Mouse (Mus musculus) testis, postnatal 14 days (tissue): Measurements from ENCODE around the gene St3gal2.
"Not testable (repeated sequence)": the region's sequence is repeated elsewhere in the genome, so short reads cannot be mapped to it uniquely, and the experiment has no call there.

Experiments used
- DNase-seq: peaks from one replicate; pipeline ENCODE4 v3.0.0; 2021; ENCODE audit warnings: low spot score

Gene St3gal2

GRCm38 (mm10) chr8:110919341-110920031, at the start of gene St3gal2:
St3gal2 (plus strand) TSS chr8:110919922.
- peak; percentile 93 for DNase-seq

DNA sequence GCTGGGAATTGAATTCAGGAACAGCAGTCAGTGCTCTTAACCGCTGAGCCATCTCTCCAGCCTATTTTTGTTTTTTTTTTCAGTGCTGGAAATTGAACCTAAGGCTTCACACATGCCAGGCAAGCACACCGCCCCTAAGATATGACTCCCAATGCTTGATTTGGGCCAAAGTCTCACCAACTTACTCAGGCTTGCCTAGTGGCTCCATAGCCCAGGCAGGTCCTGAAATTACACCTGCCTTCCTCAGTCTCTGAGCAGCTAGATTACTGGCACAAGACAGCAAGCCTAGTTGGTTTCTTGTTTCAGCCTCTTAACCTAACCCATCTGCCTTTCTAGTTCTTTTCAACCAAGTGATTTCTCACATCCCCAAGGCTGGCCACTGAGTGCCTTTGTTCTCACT, 49.2 kb upstream of the St3gal2 start:
- no peak for DNase-seq

- DNase-seq, result no peak
Observed at GRCm38 (mm10) chr8:110877862-110878261, 41.9 kb upstream of the St3gal2 start.

GRCm38 (mm10) chr8:110881741-110882310, 37.9 kb upstream of the St3gal2 start:
- DNase-seq, result no peak

DNA sequence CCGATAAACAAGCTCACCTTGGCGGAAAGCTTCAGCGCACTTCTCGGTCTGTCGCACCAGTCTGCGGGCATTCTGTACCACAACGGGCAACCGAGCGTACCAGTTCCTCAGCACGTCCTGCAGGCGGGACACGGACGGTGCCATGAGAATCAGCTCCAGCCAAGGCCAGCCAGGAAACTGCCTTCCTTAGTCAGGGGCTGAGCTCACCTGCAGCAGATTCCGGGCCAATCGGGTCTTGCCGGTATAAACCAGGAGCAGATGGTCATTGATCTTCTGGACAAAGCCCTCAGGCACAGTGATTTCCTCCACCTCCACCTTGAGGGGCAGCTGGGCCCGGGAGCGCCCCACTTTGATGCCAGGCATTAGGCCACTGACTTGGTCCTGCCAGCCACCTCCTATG, 35.9 kb upstream of the St3gal2 start:
- DNase-seq, result no peak

DNA sequence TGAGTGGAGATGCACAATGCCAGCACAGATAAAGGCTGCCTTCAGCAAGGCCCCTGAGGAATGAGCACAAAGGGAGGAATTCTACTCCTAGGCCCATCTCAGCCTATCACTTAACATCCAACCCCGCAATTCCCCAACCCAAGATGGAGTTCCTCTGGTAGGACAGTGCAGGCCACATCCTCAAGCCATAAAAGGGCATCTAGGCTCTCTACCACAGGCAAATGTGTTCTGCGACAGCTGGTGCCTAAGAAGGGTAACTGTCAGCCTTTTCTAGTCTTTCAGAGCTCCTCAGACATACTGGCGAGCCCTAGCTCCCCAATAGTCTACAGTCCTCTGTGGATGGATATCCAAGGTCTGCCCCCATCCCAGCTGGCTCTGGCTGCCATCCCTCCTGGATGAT, 33.1 kb upstream of the St3gal2 start:
- no peak for DNase-seq

DNA sequence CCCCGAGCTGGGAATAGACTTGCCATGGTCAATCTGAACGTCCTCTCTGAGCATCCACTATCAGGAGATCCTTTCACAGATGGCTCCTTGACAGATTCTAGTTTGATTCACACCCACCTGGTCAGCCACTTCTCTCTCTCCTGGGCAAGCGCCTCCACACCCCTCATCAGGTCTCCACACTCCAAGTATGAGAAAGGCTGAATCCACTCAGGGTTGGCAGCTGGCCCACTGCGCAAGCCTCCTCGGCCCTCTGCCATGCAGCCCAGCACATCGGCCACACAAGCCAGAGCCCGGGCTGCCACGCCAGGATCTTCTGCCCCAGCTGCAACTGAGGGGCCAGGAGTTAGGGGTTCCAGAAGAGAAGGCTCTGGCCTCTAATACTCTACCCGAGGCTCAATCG, 32.2 kb upstream of the St3gal2 start:
- no peak for DNase-seq

DNA sequence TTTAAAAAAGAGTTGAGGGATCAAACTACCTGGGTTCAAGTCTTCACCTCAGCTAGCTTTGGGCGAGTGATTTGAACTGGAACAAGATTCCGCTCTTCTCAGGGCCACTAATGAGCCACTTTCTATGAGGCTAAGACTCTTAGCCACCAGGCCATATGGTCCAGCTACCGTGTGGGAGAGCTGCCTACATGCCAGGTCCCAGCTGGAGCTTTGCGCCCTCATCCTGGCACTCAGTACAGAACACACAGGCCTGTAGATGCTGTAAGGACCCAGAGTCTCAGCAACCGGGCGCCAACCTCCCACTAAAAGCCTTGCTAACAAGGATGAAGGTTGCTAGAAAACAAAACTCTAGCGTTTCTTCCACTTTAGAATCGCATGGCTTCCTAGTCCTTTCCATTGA, 31.3 kb upstream of the St3gal2 start:
- DNase-seq, result no peak

DNA sequence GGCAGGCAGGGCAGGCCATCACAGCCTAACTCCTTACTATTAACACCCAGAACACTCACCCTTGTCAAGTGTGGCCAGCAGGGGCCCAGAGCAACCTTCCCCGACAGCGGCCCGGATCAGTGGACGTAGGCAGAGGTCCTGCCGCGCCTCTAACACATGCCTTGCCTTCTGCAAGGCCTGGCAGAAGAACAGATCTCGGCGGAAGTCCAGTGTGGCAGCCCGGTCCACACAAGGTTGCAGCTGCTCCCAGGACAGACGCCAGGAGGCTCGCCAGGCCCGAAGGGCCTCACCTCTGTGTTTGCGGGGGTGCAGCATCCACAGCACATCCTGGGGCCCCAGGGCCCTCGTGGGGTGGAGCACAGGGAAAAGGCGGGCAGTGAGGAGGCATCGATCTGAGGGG, 30.9 kb upstream of the St3gal2 start:
- no peak for DNase-seq

- no peak for DNase-seq
Observed at GRCm38 (mm10) chr8:110889904-110890470, 29.7 kb upstream of the St3gal2 start.

GRCm38 (mm10) chr8:110892040-110892439, 27.7 kb upstream of the St3gal2 start:
- no peak for DNase-seq

- DNase-seq, result no peak
Observed at GRCm38 (mm10) chr8:110892913-110893312, 26.8 kb upstream of the St3gal2 start.

- DNase-seq, result no peak
Observed at GRCm38 (mm10) chr8:110894851-110895250, 24.9 kb upstream of the St3gal2 start.

GRCm38 (mm10) chr8:110895254-110895653, 24.5 kb upstream of the St3gal2 start:
- DNase-seq, result no peak

GRCm38 (mm10) chr8:110895812-110896211, 23.9 kb upstream of the St3gal2 start:
- DNase-seq, result no peak

- DNase-seq, result no peak
Observed at GRCm38 (mm10) chr8:110897495-110897894, 22.2 kb upstream of the St3gal2 start.

DNA sequence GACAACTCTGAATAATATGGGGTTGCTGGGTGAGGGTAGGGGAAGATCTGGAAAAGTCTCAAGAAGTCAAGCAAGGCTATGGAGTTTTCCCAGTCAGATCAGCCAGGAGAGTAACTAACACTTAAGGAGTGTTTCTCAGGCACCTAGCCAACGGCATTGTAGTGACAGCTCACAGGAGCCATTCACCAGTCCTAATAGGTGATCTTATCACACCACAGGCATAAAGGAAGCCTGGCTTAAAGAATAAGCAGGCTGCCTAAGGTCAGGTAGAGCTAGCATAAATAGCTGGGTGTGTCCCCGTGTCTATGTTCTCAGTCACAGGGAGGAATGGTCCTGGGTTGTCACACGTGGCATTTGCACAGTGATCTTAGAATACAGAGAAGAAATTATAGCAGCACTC, 18.7 kb upstream of the St3gal2 start:
- DNase-seq, result no peak

DNA sequence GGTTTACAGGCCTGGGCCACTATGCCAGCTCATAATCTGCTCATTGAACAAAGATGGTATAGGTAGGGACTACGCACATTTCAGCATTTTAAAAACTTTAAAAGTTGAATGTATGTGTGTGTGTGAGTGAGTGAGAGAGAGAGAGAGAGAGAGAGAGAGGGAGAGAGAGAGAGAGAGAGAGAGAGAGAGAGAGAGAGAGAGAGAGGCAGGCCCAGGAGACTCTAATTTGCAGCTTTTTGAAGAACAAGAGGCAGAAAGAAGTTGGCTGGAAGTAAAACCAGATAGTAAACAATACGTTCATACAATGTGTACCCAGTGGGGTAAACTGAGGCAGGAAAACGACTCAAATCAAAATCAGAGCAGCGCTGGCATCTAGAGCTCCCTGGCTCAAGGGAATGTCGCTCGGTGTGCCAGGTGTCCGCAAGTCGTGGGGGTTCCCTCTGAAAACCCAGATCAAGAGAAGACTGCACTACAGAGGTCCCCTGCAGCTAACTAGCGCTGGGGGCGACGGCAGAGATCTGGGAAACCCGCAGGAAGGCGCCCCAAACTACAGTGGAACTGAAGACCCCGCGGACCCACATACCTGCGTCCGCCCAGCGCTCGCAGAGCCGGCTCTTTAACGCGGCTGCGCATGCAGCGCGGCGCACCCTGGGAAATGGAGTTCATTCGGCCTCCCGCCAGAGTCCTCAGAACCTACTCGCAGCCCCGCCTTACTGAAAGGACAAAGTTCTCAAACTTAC, 17.7 kb upstream of the St3gal2 start, which contains the start of gene Fuk:
Gene Fuk (minus strand): TSS at position 650 of the 740 bp plus-strand sequence.
- peak; percentile 86 for DNase-seq

DNA sequence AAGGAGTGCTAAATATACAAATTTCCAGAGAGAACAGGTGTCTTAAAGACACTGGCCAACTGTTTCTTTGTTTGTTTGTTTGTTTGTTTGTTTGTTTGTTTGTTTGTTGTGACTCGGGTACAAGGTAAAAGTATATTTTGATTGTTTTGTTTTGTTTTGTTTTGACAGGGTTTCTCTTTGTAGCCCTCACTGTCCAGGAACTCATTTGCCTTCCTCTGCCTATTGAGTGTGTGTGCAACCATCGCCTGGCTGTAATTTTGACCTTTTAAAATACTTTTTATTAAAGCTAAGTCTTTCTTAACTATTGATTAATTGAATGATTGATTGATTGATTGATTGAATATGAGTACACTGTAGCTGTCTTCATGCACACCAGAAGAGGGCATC, 17.1 kb upstream of the St3gal2 start:
- DNase-seq, result no peak

GRCm38 (mm10) chr8:110905404-110905803, 14.3 kb upstream of the St3gal2 start:
- DNase-seq, result no peak

- no peak for DNase-seq
Observed at GRCm38 (mm10) chr8:110906682-110907081, 13.0 kb upstream of the St3gal2 start.

DNA sequence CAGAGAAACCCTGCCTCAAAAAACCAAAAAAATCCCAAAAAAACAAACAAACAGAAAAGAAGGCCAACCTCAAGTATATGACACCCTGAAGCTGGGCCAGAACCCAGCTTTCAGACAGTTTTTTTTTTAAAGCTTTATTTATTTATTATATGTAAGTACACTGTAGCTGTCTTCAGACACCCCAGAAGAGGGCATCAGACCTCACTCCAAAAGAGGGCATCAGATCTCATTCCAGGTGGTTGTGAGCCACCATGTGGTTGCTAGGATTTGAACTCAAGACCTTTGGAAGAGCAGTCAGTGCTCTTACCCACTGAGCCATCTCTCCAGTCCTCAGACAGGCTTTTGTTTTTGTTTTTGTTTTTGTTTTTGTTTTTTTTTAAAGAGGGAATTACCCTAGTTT, 9.9 kb upstream of the St3gal2 start:
- not testable (repeated sequence) for DNase-seq
